Mouse (Mus musculus): ENCODE results near the gene Arhgef7. TPM values are rescaled to one million over a fixed set of nuclear protein-coding genes. Genes with fewer than 3 reads are reported as not detected.
"Not testable (repeated sequence)": the region's sequence is repeated elsewhere in the genome, so short reads cannot be mapped to it uniquely, and the experiment has no call there.

Arhgef7 gene
- total RNA-seq, 2 experiments from 2014 or later = 36.6 to 38.3 TPM

- DNase-seq (ENCODE audit: low spot score in 2 of 2) = no peak
Measured at GRCm38 (mm10) chr8:11831939-11832338, 104.4 kb downstream of the Arhgef7 start.

- DNase-seq (ENCODE audit: low spot score in 2 of 2) = no peak
Measured at GRCm38 (mm10) chr8:11833157-11833556, 105.6 kb downstream of the Arhgef7 start.

- DNase-seq (ENCODE audit: low spot score in 2 of 2) = no peak
Measured at GRCm38 (mm10) chr8:11834200-11834599, 106.7 kb downstream of the Arhgef7 start.

GRCm38 (mm10) chr8:11834691-11835090 is 107.2 kb downstream of the Arhgef7 start:
- no peak for DNase-seq (ENCODE audit: low spot score in 2 of 2)

GRCm38 (mm10) chr8:11840174-11840573 is 112.7 kb downstream of the Arhgef7 start, which contains the start of gene Tex29:
Tex29 (plus strand) TSS chr8:11840474.
- no peak for DNase-seq (ENCODE audit: low spot score in 2 of 2)

- no peak for DNase-seq (ENCODE audit: low spot score in 2 of 2)
Measured at GRCm38 (mm10) chr8:11841571-11841970, 114.0 kb downstream of the Arhgef7 start.

GRCm38 (mm10) chr8:11842757-11843156 is 115.2 kb downstream of the Arhgef7 start:
- no peak for DNase-seq (ENCODE audit: low spot score in 2 of 2)

- no peak for DNase-seq (ENCODE audit: low spot score in 2 of 2)
Measured at GRCm38 (mm10) chr8:11843677-11844315, 116.3 kb downstream of the Arhgef7 start.

GRCm38 (mm10) chr8:11844316-11844685 is 116.8 kb downstream of the Arhgef7 start:
- DNase-seq (ENCODE audit: low spot score in 2 of 2) = no peak

- no peak for DNase-seq (ENCODE audit: low spot score in 2 of 2)
Measured at GRCm38 (mm10) chr8:11846807-11847206, 119.3 kb downstream of the Arhgef7 start.

- DNase-seq (ENCODE audit: low spot score in 2 of 2) = no peak
Measured at GRCm38 (mm10) chr8:11867832-11868231, 140.3 kb downstream of the Arhgef7 start.

GRCm38 (mm10) chr8:11874227-11874626 is 146.7 kb downstream of the Arhgef7 start:
- not testable (repeated sequence) for DNase-seq (ENCODE audit: low spot score in 2 of 2)

- no peak for DNase-seq (ENCODE audit: low spot score in 2 of 2)
Measured at GRCm38 (mm10) chr8:11884646-11885045, 157.1 kb downstream of the Arhgef7 start.

Other genes starting within 250 kb of the Arhgef7 start
- 1 to 10 TPM; 6.9 to 7.5 TPM for gene Rab20, start 249.0 kb upstream of the Arhgef7 start, total RNA-seq (2021)
- 10 to 100 TPM; 67.0 to 72.6 TPM for gene Naxd, start 230.2 kb upstream of the Arhgef7 start, total RNA-seq (2021)
- 10 to 100 TPM; 49.3 to 54.2 TPM for gene Cars2, start 176.9 kb upstream of the Arhgef7 start, total RNA-seq (2021)
- 10 to 100 TPM; 30.3 to 36.6 TPM for gene Ing1, start 172.2 kb upstream of the Arhgef7 start, total RNA-seq (2021)
- 10 to 100 TPM; 39.5 to 46.3 TPM for gene Ankrd10, start 92.0 kb upstream of the Arhgef7 start, total RNA-seq (2021)
- not detected for gene 1700016D06Rik, start 26.7 kb upstream of the Arhgef7 start, total RNA-seq (2021)
- under 1 TPM in 1 of 2 experiments, not detected in 1; 0.70 TPM for gene Tex29, start 112.8 kb downstream of the Arhgef7 start, total RNA-seq (2021)